Mouse (Mus musculus) mouse trophoblast stem cell (cell line): Measurements from ENCODE around the gene Gm49373.

Experiments used
- in situ Hi-C, 2 experiments: fragments of 300-500 bp; cut with MseI, MboI; formaldehyde crosslinking; loops; 2 replicates in 1 of 2; 3 replicates in 1 of 2; pipeline ENCODE4 v1.15.1; 2025

The Gm49373 gene

DNA sequence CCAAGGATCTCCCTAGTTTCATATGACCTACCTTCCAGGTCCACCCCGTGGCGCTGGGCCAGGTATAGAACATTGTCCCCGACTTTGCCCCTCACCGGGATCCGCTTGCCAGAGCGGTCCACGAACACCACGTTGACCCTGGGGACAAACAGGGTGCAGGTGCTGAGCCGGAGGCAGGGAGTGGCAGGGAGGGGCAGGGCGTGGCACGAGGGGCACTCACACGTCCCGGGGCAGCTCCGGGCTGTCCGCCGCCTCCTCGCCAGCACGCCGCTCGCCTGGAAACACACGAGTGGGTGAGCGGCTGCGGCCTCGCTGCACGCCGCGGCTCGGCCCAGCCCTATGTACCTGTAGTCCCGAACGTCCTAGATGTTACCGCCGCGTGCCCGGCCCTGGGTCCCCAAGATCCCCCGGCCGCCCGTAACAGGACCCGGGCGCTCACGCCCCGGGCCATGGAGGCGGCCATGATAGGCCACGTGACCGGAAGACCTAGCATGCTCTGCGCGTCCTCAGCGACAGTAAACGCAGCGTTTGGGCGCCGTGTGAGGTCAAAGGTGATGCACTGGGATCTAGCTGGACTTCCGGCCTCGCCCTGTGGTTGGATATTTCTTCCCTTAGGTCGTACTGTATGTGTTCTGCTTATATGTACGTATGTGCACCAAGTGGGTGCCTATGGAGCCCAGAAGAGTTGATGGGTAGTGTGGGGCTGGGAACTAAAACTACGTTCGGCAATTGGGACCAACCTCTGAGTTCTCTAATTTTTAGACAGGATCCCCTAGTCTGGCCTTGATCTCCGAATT is at the start of gene Gm49373, which contains the start of gene Fdx1l:
Gene Gm49373 (minus strand): TSS at position 53 of the 797 bp plus-strand sequence.
Gene Fdx1l (minus strand): TSS at position 571 of the 797 bp plus-strand sequence.
- in situ Hi-C loops: no loop called here

GRCm38 (mm10) chr9:21121483-21121882 is 48.6 kb upstream of the Gm49373 start:
- in situ Hi-C loops: no loop called here

DNA sequence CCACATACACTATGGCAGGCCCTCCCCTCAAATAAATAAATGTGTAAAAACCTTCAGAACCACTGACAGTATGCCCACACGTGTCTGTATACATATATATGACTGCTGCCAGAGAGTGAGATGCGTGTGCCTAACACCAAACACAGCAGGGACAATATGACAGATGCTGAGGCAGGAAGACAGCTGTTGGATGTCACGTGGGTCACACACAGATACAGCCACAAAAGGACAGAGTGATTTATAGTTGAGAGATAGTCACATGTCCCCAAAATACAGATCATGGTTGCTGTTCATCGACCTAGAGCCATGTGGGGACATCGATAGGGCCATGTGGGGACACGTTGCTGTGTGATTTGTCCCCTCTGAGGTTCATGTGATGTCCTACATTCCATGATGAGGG is 44.2 kb upstream of the Gm49373 start:
- in situ Hi-C loops: no loop called here

DNA sequence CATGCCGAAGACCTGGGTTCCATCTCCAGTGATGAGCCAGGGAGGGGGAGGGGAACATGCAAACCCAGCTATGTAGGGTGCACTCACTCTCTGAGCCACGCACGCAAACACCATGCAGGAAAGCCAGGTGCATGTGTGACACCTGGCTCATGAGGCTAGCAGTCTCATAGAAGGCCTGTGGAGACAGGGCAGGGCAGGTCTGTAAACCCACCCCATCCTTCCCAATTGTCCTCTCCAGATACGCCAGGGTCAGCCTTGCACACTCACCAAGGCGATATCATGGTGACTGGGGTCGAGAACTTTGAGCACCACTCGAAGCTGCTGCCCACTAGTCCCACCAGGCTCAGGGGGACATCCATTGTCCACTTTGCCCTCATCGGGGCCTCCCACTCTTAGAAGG is 42.2 kb upstream of the Gm49373 start:
- in situ Hi-C loops: no loop called here

- in situ Hi-C loops: no loop called here
These were observed 41.3 kb upstream of the Gm49373 start for GRCm38 (mm10) chr9:21114190-21114589.

GRCm38 (mm10) chr9:21113751-21114150 is 40.9 kb upstream of the Gm49373 start:
- in situ Hi-C loops: no loop called here

GRCm38 (mm10) chr9:21107607-21108237 is 34.8 kb upstream of the Gm49373 start:
- in situ Hi-C loops: no loop called here

DNA sequence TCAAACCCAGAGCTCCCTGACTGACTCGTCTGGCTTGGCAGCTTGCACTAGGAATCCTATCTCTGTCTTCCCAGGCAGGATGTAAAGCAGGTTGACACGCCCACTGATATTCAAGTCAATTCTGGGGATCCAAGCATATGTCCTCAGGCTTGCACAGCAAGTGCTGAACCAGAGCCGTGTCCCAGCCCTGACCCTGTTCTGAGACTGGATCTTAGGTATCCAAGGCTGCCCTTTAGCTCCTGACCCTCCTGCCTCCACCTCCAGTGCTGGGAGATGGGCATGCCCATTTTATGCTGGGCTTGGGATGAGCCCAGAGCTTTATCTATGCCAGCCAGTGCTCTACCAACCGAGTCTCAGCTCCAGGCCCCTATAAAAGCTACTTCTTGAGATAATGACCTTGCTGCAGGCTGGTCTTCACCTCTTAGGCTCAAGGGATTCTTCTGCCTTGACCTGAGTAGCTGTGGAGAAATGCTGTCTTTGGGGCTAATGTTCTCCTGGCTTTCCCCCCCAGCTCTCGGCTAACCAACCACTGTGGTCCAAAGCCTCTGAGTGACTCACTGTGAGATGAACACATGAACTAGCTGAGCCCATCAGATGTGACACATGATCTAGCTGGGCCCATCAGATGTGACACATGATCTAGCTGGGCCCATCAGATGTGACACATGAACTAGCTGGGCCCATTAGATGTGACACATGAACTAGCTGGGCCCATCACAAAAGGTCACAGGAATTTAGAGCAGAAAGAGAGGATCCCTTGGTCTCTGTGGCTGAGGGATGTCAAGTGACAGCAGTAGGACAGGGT is 33.1 kb upstream of the Gm49373 start:
- in situ Hi-C loops: no loop called here

- in situ Hi-C loops: no loop called here
These were observed 31.9 kb upstream of the Gm49373 start for GRCm38 (mm10) chr9:21104814-21105213.

- in situ Hi-C loops: no loop called here
These were observed 29.2 kb upstream of the Gm49373 start for GRCm38 (mm10) chr9:21102076-21102475.

GRCm38 (mm10) chr9:21100447-21101161 is 27.7 kb upstream of the Gm49373 start:
- in situ Hi-C loops: no loop called here

DNA sequence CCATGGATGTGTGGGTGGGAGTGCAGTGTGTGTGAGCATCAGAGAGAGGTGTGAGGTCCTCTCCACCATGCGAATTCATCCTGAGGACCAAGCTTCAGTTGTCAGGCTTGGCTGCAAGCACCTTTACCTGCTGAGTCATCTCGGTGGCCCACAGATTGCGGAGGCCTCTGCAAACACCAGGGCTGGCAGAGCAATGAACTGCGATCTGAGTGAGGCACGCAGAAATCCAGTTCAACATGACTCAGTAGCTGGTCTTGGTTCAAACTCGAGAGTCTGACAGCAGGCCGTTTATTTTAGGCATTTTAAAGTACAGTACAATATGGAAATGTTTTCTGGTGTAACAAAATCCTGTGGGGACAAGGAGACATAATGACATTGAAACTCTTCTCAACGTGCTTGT is 24.9 kb upstream of the Gm49373 start:
- in situ Hi-C loops: no loop called here

GRCm38 (mm10) chr9:21095958-21096357 is 23.1 kb upstream of the Gm49373 start:
- in situ Hi-C loops: no loop called here

- in situ Hi-C loops: no loop called here
These were observed 20.5 kb upstream of the Gm49373 start for GRCm38 (mm10) chr9:21093423-21093822.

DNA sequence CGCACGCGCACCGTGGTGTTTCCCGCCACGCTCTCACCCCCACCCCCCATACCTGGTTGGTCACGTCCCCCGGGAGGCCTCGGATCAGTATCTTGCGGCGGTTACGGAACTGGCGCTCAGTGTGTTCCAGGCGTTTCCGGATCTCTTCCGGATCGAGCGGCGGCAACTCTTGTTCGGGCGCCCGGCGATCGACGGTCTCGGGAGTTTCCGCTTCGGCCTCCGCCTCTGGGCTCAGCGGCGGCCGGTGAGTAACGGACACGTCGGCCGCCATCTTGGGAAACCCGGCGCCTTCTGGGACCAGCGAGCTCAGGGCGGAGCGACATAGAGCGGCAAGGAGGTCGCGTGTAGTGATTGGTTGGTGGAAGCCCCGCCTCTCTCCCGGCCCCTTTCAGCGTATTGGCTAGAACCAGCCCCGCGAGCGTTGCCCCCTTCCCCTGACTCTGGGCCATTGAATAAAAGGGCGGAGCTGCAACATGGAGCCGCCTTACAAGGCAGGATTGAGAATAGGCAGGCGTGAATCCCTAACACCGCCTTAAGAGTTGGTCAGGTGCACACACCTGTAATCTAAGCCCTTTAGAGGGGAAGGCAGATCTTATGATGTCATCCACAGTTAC is 18.9 kb upstream of the Gm49373 start, which contains the start of the genes Gm38431 and Raver1:
Gene Gm38431 (minus strand): TSS at position 291 of the 614 bp plus-strand sequence.
Gene Raver1 (minus strand): TSS at position 302 of the 614 bp plus-strand sequence.
- in situ Hi-C loops: no loop called here

DNA sequence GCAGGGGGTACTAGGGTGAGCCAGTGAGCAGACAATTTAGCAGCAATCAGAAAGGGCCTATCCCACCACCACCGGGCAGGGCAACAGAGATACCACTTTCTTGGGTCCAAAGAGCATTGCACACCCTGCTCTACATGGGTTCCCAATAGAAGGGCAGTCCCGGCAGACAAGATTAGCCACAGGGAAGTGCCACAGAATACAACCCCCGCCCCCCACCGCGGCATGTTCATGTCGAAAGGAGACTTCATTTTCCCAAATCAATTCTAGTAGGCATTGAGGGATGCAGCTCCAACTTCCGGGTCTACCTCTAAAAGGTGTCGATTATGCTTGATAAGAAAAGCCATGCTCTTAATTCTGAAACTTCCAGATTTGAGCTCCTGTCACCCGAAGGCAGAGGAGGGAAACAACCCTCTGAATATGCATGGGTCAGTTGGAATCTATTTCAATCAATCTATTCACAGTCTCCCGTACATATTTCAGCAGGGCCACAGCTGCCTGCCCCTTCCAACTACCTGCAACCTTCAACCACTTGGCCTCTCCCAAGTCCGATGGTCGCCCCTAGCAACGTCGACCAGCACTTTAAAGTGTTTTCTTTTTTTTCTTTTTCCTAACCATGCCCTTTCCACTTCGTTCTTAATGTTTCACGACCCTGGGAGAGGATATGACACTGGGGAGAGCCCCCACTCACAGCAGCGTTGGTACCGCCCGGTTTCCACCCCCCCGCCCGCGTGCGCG is 18.2 kb upstream of the Gm49373 start:
- in situ Hi-C loops: no loop called here

DNA sequence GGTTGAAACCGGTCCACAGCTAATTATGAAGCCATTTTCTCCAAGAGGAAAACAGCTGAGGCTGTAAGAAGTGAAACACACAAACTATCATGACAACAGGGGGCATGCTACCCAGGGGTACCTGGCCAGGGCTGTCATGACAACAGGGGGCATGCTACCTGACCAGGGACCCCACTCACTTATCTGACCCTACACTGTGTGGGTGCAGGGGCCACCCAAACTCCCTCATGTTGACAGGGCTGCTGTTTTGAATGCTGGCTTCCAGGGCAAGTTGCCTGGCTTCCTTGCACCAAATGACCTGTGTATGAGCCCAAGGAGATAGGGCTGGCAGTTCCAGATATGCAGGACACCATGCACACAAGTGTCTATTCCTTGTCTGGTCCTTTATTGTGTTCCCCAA is 17.6 kb upstream of the Gm49373 start:
- in situ Hi-C loops: no loop called here

DNA sequence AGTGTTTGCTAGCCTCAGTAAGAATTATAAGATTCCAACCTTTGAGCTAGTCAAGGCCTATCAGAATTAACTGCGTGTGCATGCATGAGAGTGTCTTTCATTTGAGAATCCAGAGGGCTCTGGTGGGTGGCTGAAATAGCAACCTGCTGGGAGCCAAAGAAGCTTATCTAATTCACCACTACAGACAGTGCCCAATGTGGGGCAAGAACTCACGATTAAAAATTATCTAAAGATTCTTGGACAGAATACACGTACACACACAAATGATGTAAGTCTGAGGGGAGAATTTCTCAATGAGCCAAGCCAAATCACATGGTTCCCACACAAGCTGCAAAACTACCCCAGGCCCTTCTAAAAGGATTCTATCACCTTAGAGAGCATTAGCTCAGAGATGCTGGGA is 10.4 kb upstream of the Gm49373 start:
- in situ Hi-C loops: no loop called here

DNA sequence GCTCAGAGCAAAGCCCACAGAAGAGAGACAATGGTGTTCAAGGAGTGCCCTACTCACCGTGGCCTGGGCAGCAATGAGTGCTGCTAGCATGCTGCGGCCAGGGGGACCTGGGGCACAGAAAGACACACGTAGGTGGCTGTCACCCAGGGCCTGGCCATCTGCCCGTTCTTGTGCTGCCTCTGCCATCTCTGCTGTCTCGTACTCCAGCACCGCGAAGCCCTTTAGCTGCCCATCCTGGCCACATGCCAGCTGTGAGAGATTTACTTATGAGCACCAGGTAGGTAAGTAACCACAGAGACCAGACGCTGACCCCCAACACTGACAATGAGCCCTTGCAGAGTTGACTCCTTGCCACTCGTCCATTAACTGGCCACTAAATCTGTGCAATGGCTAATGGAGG is 8.2 kb upstream of the Gm49373 start:
- in situ Hi-C loops: no loop called here

GRCm38 (mm10) chr9:21075625-21076024 is 2.7 kb upstream of the Gm49373 start:
- in situ Hi-C loops: no loop called here
